Mouse (Mus musculus): ENCODE data around the gene 1700010B08Rik. TPM values are rescaled to one million over a fixed set of nuclear protein-coding genes. Genes with fewer than 3 reads are reported as not detected.

The 1700010B08Rik gene
- polyA plus RNA-seq, 1 experiment from 2014 or later, result not detected

DNA sequence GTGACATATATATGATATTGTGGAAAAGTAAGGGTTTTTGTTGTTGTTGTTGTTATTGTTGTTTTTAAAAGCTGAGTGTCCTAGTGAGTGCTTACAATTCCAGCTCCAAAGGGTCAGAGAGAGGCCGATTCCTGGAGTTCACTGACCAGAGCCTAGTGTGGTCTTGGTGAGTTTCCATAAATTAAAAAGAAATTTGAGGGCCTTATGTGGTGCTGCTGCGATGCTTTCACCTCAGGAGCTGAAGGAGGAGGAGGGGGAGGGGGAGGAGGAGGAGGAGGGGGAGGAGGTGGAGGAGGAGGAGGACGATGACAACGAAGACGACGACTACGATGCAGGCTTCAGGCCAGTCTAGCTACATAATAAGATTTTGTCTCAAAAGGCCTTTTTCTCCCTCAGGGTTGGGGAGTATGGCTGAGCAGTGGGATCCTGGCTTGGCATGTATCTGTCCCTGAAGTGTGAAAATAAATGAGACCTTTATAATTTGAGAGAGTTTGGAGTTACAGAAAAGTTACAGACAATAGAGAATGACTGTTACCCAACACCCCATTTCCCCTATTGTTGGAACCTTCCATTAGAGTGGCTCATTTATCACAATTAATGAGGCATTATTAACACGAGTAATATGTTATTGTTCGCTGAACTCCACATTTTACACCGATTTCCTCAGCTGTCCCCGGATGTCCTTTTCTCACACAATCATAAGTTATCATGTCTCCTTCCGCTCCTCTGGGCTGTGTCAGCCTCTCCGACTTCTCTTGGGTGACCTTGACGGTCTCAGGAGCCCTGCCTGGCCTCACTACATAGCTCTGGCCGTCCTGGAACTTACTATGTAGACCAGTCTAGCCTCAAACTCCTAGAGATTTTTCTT lies 6.0 kb downstream of the 1700010B08Rik start:
- no peak overlapping the region for H3K4me3 ChIP-seq (replicated peaks)
- 68% methylated on average over 15 of the region's 15 CpGs for WGBS
- no peaks in the 10 kb centered on the region for H3K9me3 ChIP-seq
- no peak overlapping the region for H3K27ac ChIP-seq
- no peak for ATAC-seq
- H3K27me3 ChIP-seq (replicated peaks), result no peaks in the 10 kb centered on the region
- no peak overlapping the region for H3K4me2 ChIP-seq (replicated peaks)
- H3K9ac ChIP-seq, result no peak overlapping the region
- H3K36me3 ChIP-seq, result no peaks in the 10 kb centered on the region
- H3K4me1 ChIP-seq (replicated peaks), result peaks cover 4% of the 10 kb centered on the region; the same call in 1 of the 2 replicates

- no peak overlapping the region for H3K27ac ChIP-seq
- H3K36me3 ChIP-seq, result no peaks in the 10 kb centered on the region
- H3K27me3 ChIP-seq (replicated peaks), result no peaks in the 10 kb centered on the region
- 86% methylated on average over 4 of the region's 4 CpGs for WGBS
- H3K9me3 ChIP-seq, result no peaks in the 10 kb centered on the region
- H3K4me2 ChIP-seq (replicated peaks), result no peak overlapping the region
- H3K4me1 ChIP-seq (replicated peaks), result peaks cover 10% of the 10 kb centered on the region; the same call in 1 of the 2 replicates
- no peak for ATAC-seq
- H3K4me3 ChIP-seq (replicated peaks), result no peak overlapping the region
- H3K9ac ChIP-seq, result no peak overlapping the region
Observed at GRCm38 (mm10) chr2:173725819-173726218, 6.6 kb downstream of the 1700010B08Rik start.

- H3K36me3 ChIP-seq, result no peaks in the 10 kb centered on the region
- no peak overlapping the region for H3K4me3 ChIP-seq (replicated peaks)
- H3K27me3 ChIP-seq (replicated peaks), result no peaks in the 10 kb centered on the region
- H3K27ac ChIP-seq, result 0 out of 2 replicates have a peak overlapping the region, but pooled peaks have one; percentile 10
- no peaks in the 10 kb centered on the region for H3K9me3 ChIP-seq
- H3K4me1 ChIP-seq (replicated peaks), result peaks cover 8% of the 10 kb centered on the region; the same call in 1 of the 2 replicates
- ATAC-seq, result peak; percentile 92
- H3K9ac ChIP-seq, result no peak overlapping the region
- WGBS, result 6% methylated on average over 9 of the region's 9 CpGs
- H3K4me2 ChIP-seq (replicated peaks), result peak overlapping the region; percentile 44
Observed at GRCm38 (mm10) chr2:173730444-173730966, 11.3 kb downstream of the 1700010B08Rik start.

DNA sequence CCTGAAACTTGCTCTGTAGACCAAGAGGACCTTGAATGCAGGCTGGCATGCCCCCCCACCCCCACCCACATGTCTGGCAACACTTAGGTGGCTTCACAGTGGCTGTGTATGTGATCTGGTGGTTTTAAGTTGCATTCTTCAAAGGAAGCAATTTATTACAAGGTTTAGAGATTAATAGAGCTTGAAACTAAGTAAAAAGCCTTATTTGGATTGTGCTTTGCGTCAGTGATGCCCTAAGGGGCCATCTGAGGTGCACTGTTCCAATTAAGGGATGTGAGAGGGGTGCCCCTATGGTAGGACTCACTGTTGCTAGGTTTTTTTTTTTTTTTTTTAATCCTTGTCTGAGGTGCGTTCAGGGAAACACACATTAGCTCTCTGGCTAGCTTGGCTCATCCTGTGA lies 15.2 kb downstream of the 1700010B08Rik start:
- Histone ChIP-seq H3K27me3 (replicated peaks) (no peaks in the 10 kb centered on the region), H3K4me3 (replicated peaks) (no peak overlapping the region), H3K4me2 (replicated peaks) (no peak overlapping the region), H3K27ac (no peak overlapping the region), H3K4me1 (replicated peaks) (peaks cover 17% of the 10 kb centered on the region), H3K9me3 (no peaks in the 10 kb centered on the region), H3K9ac (no peak overlapping the region), H3K36me3 (no peaks in the 10 kb centered on the region)
- ATAC-seq, result no peak
- WGBS, result 58% methylated on average over 2 of the region's 2 CpGs

GRCm38 (mm10) chr2:173737222-173737989 lies 18.2 kb downstream of the 1700010B08Rik start, which contains the start of gene Vapb:
Gene Vapb, plus strand, starts transcription at chr2:173737511.
- Histone ChIP-seq H3K9ac (peak within 1 kb of the TSS; percentile 68), H3K36me3 (no peaks in the 10 kb centered on the region), H3K27me3 (replicated peaks) (no peaks in the 10 kb centered on the region), H3K9me3 (no peaks in the 10 kb centered on the region), H3K4me2 (replicated peaks) (peak within 1 kb of the TSS; percentile 79), H3K4me3 (replicated peaks) (peak within 1 kb of the TSS; percentile 62), H3K4me1 (replicated peaks) (peaks cover 15% of the 10 kb centered on the region), H3K27ac (peak within 1 kb of the TSS; percentile 46)
- under 1% methylated on average over 70 of the region's 70 CpGs for WGBS
- peak; percentile 99 for ATAC-seq

DNA sequence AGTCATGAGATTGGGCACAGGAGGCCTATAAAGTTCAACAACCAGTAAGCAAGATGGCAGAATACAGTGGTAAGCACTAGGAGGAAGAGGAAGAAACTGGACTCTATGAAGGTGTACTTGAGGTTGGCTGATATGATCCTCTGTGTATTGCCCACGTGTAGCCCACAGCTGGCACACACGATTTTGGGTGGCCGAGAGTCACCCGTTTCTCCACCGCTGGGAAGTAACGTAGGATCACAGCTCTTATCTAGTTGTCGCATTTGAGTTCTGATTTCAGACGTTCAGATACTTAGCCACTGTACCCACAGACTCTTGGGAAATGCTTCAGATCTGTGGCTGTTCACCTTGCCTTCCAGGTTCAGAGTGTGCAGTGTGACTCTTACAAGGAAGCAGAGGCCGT lies 19.0 kb downstream of the 1700010B08Rik start:
- H3K4me2 ChIP-seq (replicated peaks), result peak overlapping the region; percentile 79
- H3K27me3 ChIP-seq (replicated peaks), result no peaks in the 10 kb centered on the region
- 76% methylated on average over 9 of the region's 9 CpGs for WGBS
- no peak overlapping the region for H3K27ac ChIP-seq
- no peaks in the 10 kb centered on the region for H3K9me3 ChIP-seq
- H3K4me3 ChIP-seq (replicated peaks), result peak overlapping the region; percentile 62
- H3K4me1 ChIP-seq (replicated peaks), result peaks cover 20% of the 10 kb centered on the region
- ATAC-seq, result no peak
- H3K36me3 ChIP-seq, result no peaks in the 10 kb centered on the region
- peak overlapping the region; percentile 68 for H3K9ac ChIP-seq

GRCm38 (mm10) chr2:173739107-173739506 lies 19.9 kb downstream of the 1700010B08Rik start:
- peaks cover 24% of the 10 kb centered on the region for H3K4me1 ChIP-seq (replicated peaks)
- no peak overlapping the region for H3K27ac ChIP-seq
- no peak overlapping the region for H3K4me3 ChIP-seq (replicated peaks)
- H3K36me3 ChIP-seq, result no peaks in the 10 kb centered on the region
- H3K9me3 ChIP-seq, result no peaks in the 10 kb centered on the region
- no peak overlapping the region for H3K9ac ChIP-seq
- no peaks in the 10 kb centered on the region for H3K27me3 ChIP-seq (replicated peaks)
- ATAC-seq, result no peak
- no peak overlapping the region for H3K4me2 ChIP-seq (replicated peaks)
- WGBS, result 88% methylated on average over 7 of the region's 7 CpGs

DNA sequence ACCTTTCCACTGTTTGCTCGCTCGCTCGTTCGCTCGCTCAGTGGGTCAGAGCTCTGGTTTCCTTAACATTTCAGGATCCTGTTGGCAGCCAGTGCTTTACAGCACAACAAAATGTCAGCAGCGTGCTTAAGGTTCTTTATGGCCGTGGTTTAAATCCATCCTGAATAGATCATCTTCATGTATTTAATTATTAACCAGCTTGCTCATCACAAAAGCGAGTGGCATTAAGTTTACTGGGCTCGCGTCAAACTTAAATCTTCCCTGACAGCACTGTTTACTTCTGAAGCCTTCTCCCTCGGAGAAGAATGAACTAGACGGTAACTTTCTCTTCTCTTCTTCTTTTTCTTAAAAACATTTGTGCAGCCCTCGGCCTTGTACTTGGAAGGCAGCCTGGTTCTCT lies 22.9 kb downstream of the 1700010B08Rik start:
- Histone ChIP-seq H3K27me3 (replicated peaks) (no peaks in the 10 kb centered on the region), H3K4me3 (replicated peaks) (no peak overlapping the region), H3K36me3 (no peaks in the 10 kb centered on the region), H3K4me1 (replicated peaks) (peaks cover 28% of the 10 kb centered on the region), H3K4me2 (replicated peaks) (peak overlapping the region; percentile 34), H3K9me3 (no peaks in the 10 kb centered on the region), H3K9ac (no peak overlapping the region), H3K27ac (peak overlapping the region; percentile 24)
- no peak for ATAC-seq
- WGBS, result 16% methylated on average over 13 of the region's 13 CpGs

DNA sequence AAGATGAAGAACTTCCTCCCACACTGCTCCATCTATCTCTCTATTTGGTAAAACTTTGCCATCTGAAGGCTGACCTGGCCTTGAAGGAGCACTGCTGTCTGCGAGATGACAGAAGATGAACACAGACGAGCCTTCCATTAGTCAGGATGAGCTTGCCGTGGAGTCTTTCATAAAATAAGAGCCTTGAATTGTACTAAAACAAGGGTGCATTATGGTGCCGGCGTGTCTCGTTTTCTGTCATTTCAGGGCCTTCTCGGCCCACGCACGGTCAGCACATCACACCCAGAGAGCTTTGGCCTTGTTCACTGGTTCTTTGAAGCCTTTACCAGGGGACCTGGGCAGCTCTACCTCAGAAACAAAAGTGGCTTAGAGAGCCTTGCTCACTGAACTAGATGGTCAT lies 23.5 kb downstream of the 1700010B08Rik start:
- Histone ChIP-seq H3K36me3 (no peaks in the 10 kb centered on the region), H3K9ac (no peak overlapping the region), H3K4me1 (replicated peaks) (peaks cover 28% of the 10 kb centered on the region), H3K9me3 (no peaks in the 10 kb centered on the region), H3K4me3 (replicated peaks) (no peak overlapping the region), H3K27me3 (replicated peaks) (no peaks in the 10 kb centered on the region), H3K27ac (no peak overlapping the region), H3K4me2 (replicated peaks) (no peak overlapping the region)
- 51% methylated on average over 9 of the region's 9 CpGs for WGBS
- no peak for ATAC-seq

GRCm38 (mm10) chr2:173744070-173744815 lies 25.0 kb downstream of the 1700010B08Rik start:
- no peaks in the 10 kb centered on the region for H3K27me3 ChIP-seq (replicated peaks)
- H3K4me1 ChIP-seq (replicated peaks), result peaks cover 19% of the 10 kb centered on the region
- H3K9me3 ChIP-seq, result no peaks in the 10 kb centered on the region
- no peak overlapping the region for H3K4me2 ChIP-seq (replicated peaks)
- 88% methylated on average over 7 of the region's 7 CpGs for WGBS
- H3K27ac ChIP-seq, result no peak overlapping the region
- peak; percentile 61 for ATAC-seq
- H3K4me3 ChIP-seq (replicated peaks), result no peak overlapping the region
- no peak overlapping the region for H3K9ac ChIP-seq
- H3K36me3 ChIP-seq, result no peaks in the 10 kb centered on the region

GRCm38 (mm10) chr2:173748961-173749659 lies 29.9 kb downstream of the 1700010B08Rik start:
- Histone ChIP-seq H3K4me3 (replicated peaks) (no peak overlapping the region), H3K9me3 (no peaks in the 10 kb centered on the region), H3K27ac (no peak overlapping the region), H3K27me3 (replicated peaks) (no peaks in the 10 kb centered on the region), H3K4me2 (replicated peaks) (no peak overlapping the region), H3K9ac (no peak overlapping the region), H3K36me3 (no peaks in the 10 kb centered on the region), H3K4me1 (replicated peaks) (0 out of 2 replicates have a peak, but pooled peaks cover 7% of the 10 kb centered on the region)
- ATAC-seq, result peak; percentile 80
- WGBS, result 73% methylated on average over 2 of the region's 2 CpGs
